Mouse (Mus musculus): ENCODE results near the gene A630089N07Rik. TPM values are rescaled to one million over a fixed set of nuclear protein-coding genes. Genes with fewer than 3 reads are reported as not detected.

The A630089N07Rik gene
- polyA plus RNA-seq, 1 experiment from 2014 or later: 3.3 TPM

- no peak overlapping the region for H3K27ac ChIP-seq (replicated peaks)
- peak; percentile 17; the same call in 1 of the 2 replicates for TF ChIP-seq CTCF (IDR thresholded peaks at IDR 0.05; ENCODE audit: low read depth)
- no peak for TF ChIP-seq EP300 (optimal IDR thresholded peaks at IDR 0.05)
- H3K4me2 ChIP-seq (replicated peaks; ENCODE audit: low read depth): no peak overlapping the region
- no peaks in the 10 kb centered on the region for H3K9me3 ChIP-seq (ENCODE audit: control insufficient read depth, low read length)
- DNase-seq (ENCODE audit: low spot score): no peak
- no peaks in the 10 kb centered on the region for H3K27me3 ChIP-seq (ENCODE audit: control insufficient read depth, insufficient read depth, low read length)
- no peak overlapping the region for H3K9ac ChIP-seq (ENCODE audit: low read length)
- WGBS: 77% methylated on average over 2 of the region's 2 CpGs
- no peak overlapping the region for H3K4me3 ChIP-seq (ENCODE audit: low read depth, low read length)
- H3K4me1 ChIP-seq (replicated peaks; ENCODE audit: control insufficient read depth, insufficient read depth): no peaks in the 10 kb centered on the region
- no peak for ATAC-seq (ENCODE audit: low FRiP score, low TSS enrichment)
- no peaks in the 10 kb centered on the region for H3K36me3 ChIP-seq (ENCODE audit: control insufficient read depth, insufficient read depth, low read length)
These were observed 90.7 kb downstream of the A630089N07Rik start for GRCm38 (mm10) chr16:97991517-97991916.

DNA sequence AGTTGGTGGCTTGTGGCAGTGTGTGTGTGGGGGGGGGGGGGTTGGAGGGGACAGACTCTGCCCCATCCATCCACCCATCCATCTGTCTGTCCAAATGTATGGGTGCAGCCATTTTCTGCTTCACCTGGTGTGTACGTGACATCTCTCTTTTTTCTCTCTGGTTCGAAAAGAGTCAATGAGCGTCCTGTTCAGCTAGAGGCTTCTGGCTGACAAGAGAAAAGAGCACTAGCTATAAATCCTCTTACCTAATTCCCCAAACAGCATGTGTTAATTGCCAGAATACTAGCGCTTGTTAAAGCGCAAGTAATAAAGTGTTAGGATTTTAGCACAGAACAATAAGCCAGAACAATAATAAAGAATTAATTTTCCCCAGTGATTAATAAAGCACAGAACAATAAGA, 97.7 kb downstream of the A630089N07Rik start:
- no peaks in the 10 kb centered on the region for H3K4me1 ChIP-seq (replicated peaks; ENCODE audit: control insufficient read depth, insufficient read depth)
- no peak overlapping the region for H3K27ac ChIP-seq (replicated peaks)
- WGBS: 89% methylated on average over 5 of the region's 5 CpGs
- no peaks in the 10 kb centered on the region for H3K9me3 ChIP-seq (ENCODE audit: control insufficient read depth, low read length)
- no peak overlapping the region for H3K4me3 ChIP-seq (ENCODE audit: low read depth, low read length)
- no peaks in the 10 kb centered on the region for H3K27me3 ChIP-seq (ENCODE audit: control insufficient read depth, insufficient read depth, low read length)
- H3K4me2 ChIP-seq (replicated peaks; ENCODE audit: low read depth): no peak overlapping the region
- ATAC-seq (ENCODE audit: low FRiP score, low TSS enrichment): no peak
- H3K9ac ChIP-seq (ENCODE audit: low read length): no peak overlapping the region
- no peak for DNase-seq (ENCODE audit: low spot score)
- H3K36me3 ChIP-seq (ENCODE audit: control insufficient read depth, insufficient read depth, low read length): no peaks in the 10 kb centered on the region
- TF ChIP-seq EP300 (optimal IDR thresholded peaks at IDR 0.05) (no peak), CTCF (IDR thresholded peaks at IDR 0.05; ENCODE audit: low read depth) (no peak)

DNA sequence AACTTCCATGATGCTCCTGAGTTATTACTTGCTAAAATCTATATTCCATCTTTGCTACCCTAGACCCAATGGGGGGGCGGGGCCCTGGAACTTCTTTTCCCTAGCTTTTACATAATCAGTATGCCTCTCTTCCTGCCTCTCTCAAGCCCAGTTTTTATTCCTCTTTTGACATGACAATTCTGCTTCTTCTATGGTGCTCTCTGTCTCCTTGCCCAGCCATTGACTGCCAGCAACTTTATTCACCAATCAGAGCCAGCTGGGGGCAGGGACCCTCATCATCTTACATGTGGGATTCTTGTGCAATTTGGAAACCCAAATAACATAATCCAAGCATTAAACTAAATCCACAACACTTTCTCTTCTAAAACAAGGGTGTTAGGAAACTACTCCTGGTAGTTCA, 100.9 kb downstream of the A630089N07Rik start:
- Histone ChIP-seq H3K4me3 (ENCODE audit: low read depth, low read length) (no peak overlapping the region), H3K27me3 (ENCODE audit: control insufficient read depth, insufficient read depth, low read length) (no peaks in the 10 kb centered on the region), H3K4me1 (replicated peaks; ENCODE audit: control insufficient read depth, insufficient read depth) (no peaks in the 10 kb centered on the region), H3K36me3 (ENCODE audit: control insufficient read depth, insufficient read depth, low read length) (no peaks in the 10 kb centered on the region), H3K9ac (ENCODE audit: low read length) (no peak overlapping the region), H3K4me2 (replicated peaks; ENCODE audit: low read depth) (no peak overlapping the region), H3K9me3 (ENCODE audit: control insufficient read depth, low read length) (no peaks in the 10 kb centered on the region), H3K27ac (replicated peaks) (no peak overlapping the region)
- no peak for ATAC-seq (ENCODE audit: low FRiP score, low TSS enrichment)
- DNase-seq (ENCODE audit: low spot score): no peak
- TF ChIP-seq EP300 (optimal IDR thresholded peaks at IDR 0.05): no peak
- no peak for TF ChIP-seq CTCF (IDR thresholded peaks at IDR 0.05; ENCODE audit: low read depth)
- WGBS: 90% methylated on average over 1 of the region's 1 CpGs

DNA sequence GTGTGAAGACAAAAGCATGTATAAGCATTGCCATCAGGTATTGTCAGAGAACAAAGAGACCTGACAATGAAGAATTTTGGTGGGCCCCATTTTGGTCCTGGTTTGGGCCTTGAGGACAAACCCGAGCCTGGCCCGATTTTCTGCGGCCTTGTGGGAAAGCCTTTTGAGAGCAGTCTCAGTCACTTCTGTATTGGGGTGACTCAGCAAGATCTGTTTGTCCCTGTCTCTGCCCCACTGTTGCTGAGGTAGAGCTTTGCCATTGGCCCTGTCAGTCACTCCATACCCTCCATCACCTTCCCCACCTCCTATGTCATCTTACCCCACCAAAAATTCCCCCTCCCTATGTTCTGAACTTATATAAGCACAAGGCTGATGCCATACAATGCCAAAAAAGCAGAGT, 104.5 kb downstream of the A630089N07Rik start:
- Histone ChIP-seq H3K9me3 (ENCODE audit: control insufficient read depth, low read length) (no peaks in the 10 kb centered on the region), H3K27ac (replicated peaks) (no peak overlapping the region), H3K4me2 (replicated peaks; ENCODE audit: low read depth) (no peak overlapping the region), H3K4me1 (replicated peaks; ENCODE audit: control insufficient read depth, insufficient read depth) (no peaks in the 10 kb centered on the region), H3K9ac (ENCODE audit: low read length) (no peak overlapping the region), H3K27me3 (ENCODE audit: control insufficient read depth, insufficient read depth, low read length) (no peaks in the 10 kb centered on the region), H3K36me3 (ENCODE audit: control insufficient read depth, insufficient read depth, low read length) (no peaks in the 10 kb centered on the region), H3K4me3 (ENCODE audit: low read depth, low read length) (no peak overlapping the region)
- TF ChIP-seq CTCF (IDR thresholded peaks at IDR 0.05; ENCODE audit: low read depth) (no peak), EP300 (optimal IDR thresholded peaks at IDR 0.05) (no peak)
- DNase-seq (ENCODE audit: low spot score): no peak
- no peak for ATAC-seq (ENCODE audit: low FRiP score, low TSS enrichment)
- 91% methylated on average over 3 of the region's 3 CpGs for WGBS

- Histone ChIP-seq H3K4me2 (replicated peaks; ENCODE audit: low read depth) (no peak overlapping the region), H3K4me3 (ENCODE audit: low read depth, low read length) (no peak overlapping the region), H3K27ac (replicated peaks) (no peak overlapping the region), H3K36me3 (ENCODE audit: control insufficient read depth, insufficient read depth, low read length) (no peaks in the 10 kb centered on the region), H3K9ac (ENCODE audit: low read length) (no peak overlapping the region), H3K4me1 (replicated peaks; ENCODE audit: control insufficient read depth, insufficient read depth) (no peaks in the 10 kb centered on the region), H3K27me3 (ENCODE audit: control insufficient read depth, insufficient read depth, low read length) (no peaks in the 10 kb centered on the region), H3K9me3 (ENCODE audit: control insufficient read depth, low read length) (no peaks in the 10 kb centered on the region)
- DNase-seq (ENCODE audit: low spot score) (no peak), ATAC-seq (ENCODE audit: low FRiP score, low TSS enrichment) (no peak)
- no peak for TF ChIP-seq CTCF (IDR thresholded peaks at IDR 0.05; ENCODE audit: low read depth)
- TF ChIP-seq EP300 (optimal IDR thresholded peaks at IDR 0.05): no peak
- 68% methylated on average over 1 of the region's 1 CpGs for WGBS
These were observed 105.0 kb downstream of the A630089N07Rik start for GRCm38 (mm10) chr16:97977277-97977676.

GRCm38 (mm10) chr16:97963956-97964540, 118.2 kb downstream of the A630089N07Rik start:
- no peaks in the 10 kb centered on the region for H3K27me3 ChIP-seq (ENCODE audit: control insufficient read depth, insufficient read depth, low read length)
- no peak overlapping the region for H3K9ac ChIP-seq (ENCODE audit: low read length)
- DNase-seq (ENCODE audit: low spot score) (no peak), ATAC-seq (ENCODE audit: low FRiP score, low TSS enrichment) (no peak)
- no peaks in the 10 kb centered on the region for H3K36me3 ChIP-seq (ENCODE audit: control insufficient read depth, insufficient read depth, low read length)
- 81% methylated on average over 3 of the region's 3 CpGs for WGBS
- H3K9me3 ChIP-seq (ENCODE audit: control insufficient read depth, low read length): no peaks in the 10 kb centered on the region
- TF ChIP-seq EP300 (optimal IDR thresholded peaks at IDR 0.05) (no peak), CTCF (IDR thresholded peaks at IDR 0.05; ENCODE audit: low read depth) (no peak)
- H3K4me3 ChIP-seq (ENCODE audit: low read depth, low read length): no peak overlapping the region
- no peak overlapping the region for H3K4me2 ChIP-seq (replicated peaks; ENCODE audit: low read depth)
- no peak overlapping the region for H3K27ac ChIP-seq (replicated peaks)
- H3K4me1 ChIP-seq (replicated peaks; ENCODE audit: control insufficient read depth, insufficient read depth): no peaks in the 10 kb centered on the region
